Mouse (Mus musculus): ENCODE measurements at regions not wholly inside any gene's neighbourhood (a gene's known extent, or its start where the extent isn't known, plus 50 kb on each side); places are given as distances from the start of the nearest gene placed in this dataset.

DNA sequence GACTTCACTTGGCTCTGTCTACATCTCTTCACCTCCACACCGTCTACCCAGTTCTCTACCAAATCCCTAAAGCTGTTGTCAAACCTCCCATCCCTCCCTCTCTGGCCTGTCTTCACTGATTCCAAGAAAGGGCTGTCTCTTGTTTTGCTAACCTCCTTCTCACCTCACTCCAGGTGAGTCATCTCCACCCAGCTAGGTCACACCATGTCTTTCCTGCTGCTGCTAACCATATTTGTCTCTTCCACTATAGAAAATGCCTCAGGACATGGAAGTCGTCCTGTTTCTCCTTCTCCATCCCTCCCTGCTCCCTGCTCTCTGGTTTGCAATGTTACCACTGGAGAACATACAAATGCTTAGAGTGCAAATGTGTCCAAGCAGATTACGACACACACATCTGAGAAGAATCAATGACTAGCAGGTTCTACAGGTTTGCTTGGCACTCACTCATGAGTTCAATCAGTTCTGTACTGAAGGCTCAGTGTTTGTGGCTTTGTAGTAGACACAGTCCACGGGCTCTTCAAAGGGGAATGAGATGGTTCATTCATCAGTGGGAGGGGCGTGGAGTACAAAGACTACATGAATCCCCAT lies 424.1 kb downstream of the Fgf9 start:
- Histone ChIP-seq H3K4me1 (replicated peaks) (no peaks in the 10 kb centered on the region), H3K36me3 (no peaks in the 10 kb centered on the region), H3K27me3 (replicated peaks) (no peaks in the 10 kb centered on the region), H3K4me2 (no peak overlapping the region), H3K27ac (ENCODE audit: poor library complexity, severe bottlenecking) (no peak overlapping the region), H3K9ac (no peak overlapping the region), H3K9me3 (replicated peaks) (no peaks in the 10 kb centered on the region), H3K4me3 (no peak overlapping the region)
- ATAC-seq (ENCODE audit: insufficient number of reproducible peaks, low FRiP score), result no peak
- 80% methylated on average over 5 of the region's 5 CpGs for WGBS

DNA sequence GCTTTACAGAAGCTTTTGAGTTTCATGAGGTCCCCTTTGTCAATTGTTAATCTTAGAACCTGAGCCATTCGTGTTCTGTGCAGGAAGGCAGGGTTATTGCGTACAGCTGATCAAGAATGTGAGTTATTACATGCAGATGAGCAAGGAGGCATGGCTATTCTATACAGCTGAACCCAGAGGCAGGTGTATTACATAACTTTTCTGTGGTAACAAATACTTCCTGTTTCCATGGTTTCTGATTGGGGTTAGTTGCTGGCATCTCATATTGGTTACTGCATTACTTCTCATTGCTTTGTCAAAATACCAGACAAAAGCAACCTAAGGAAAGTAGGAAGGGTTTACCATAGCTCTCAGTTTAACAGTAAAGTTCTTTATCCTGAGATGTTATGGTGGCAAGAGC lies 421.8 kb downstream of the Fgf9 start:
- H3K27ac ChIP-seq (ENCODE audit: poor library complexity, severe bottlenecking), result no peak overlapping the region
- WGBS, result 83% methylated on average over 2 of the region's 2 CpGs
- no peaks in the 10 kb centered on the region for H3K36me3 ChIP-seq
- H3K9me3 ChIP-seq (replicated peaks), result no peaks in the 10 kb centered on the region
- H3K4me3 ChIP-seq, result no peak overlapping the region
- no peak overlapping the region for H3K4me2 ChIP-seq
- H3K9ac ChIP-seq, result no peak overlapping the region
- H3K27me3 ChIP-seq (replicated peaks), result no peaks in the 10 kb centered on the region
- no peak for ATAC-seq (ENCODE audit: insufficient number of reproducible peaks, low FRiP score)
- no peaks in the 10 kb centered on the region for H3K4me1 ChIP-seq (replicated peaks)

DNA sequence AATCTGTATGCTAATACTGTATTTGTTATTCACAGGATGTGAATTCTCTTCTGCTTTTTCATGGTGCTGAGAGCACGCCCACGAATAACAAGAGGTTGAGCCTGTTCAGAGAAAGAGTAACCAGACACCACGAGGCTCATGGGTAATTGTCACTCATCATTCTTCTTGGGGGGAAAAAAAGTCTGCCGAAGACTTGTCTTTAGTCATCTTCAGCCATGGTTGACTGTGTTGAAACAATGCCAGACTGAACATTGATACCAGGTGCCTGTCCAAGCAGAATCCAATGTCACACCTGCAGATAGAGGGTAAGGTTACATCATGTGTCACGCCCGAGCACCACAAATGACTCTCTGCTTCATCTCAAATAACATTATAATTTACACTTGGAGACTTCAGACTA lies 418.5 kb downstream of the Fgf9 start:
- Histone ChIP-seq H3K4me3 (no peak overlapping the region), H3K4me2 (no peak overlapping the region), H3K9me3 (replicated peaks) (no peaks in the 10 kb centered on the region), H3K27ac (ENCODE audit: poor library complexity, severe bottlenecking) (no peak overlapping the region), H3K36me3 (no peaks in the 10 kb centered on the region), H3K4me1 (replicated peaks) (no peaks in the 10 kb centered on the region), H3K9ac (no peak overlapping the region), H3K27me3 (replicated peaks) (no peaks in the 10 kb centered on the region)
- ATAC-seq (ENCODE audit: insufficient number of reproducible peaks, low FRiP score), result no peak
- WGBS, result 81% methylated on average over 6 of the region's 6 CpGs

DNA sequence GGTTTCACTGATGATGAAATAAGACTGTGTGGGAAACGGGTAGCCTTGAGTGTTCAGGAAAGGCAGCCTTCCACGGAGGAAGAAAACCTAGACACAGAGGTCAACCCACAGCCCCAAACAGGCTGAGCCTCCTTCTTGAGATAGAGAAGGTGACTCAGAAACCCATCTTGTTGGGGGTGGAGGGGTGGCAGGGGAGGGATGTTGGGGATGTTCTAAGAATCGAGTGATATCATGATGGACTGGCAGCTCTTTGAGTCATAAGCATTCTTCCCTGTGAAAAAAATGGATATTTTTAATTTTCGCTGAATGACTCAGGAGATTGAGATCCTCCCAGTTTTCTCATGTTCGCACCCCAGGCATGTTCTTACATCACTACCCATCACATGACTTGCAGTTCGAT lies 417.5 kb downstream of the Fgf9 start:
- no peak for ATAC-seq (ENCODE audit: insufficient number of reproducible peaks, low FRiP score)
- 75% methylated on average over 6 of the region's 6 CpGs for WGBS
- H3K4me1 ChIP-seq (replicated peaks), result no peaks in the 10 kb centered on the region
- H3K36me3 ChIP-seq, result no peaks in the 10 kb centered on the region
- H3K27ac ChIP-seq (ENCODE audit: poor library complexity, severe bottlenecking), result no peak overlapping the region
- no peak overlapping the region for H3K9ac ChIP-seq
- peaks cover 3% of the 10 kb centered on the region; the same call in 1 of the 2 replicates for H3K9me3 ChIP-seq (replicated peaks)
- H3K27me3 ChIP-seq (replicated peaks), result no peaks in the 10 kb centered on the region
- no peak overlapping the region for H3K4me2 ChIP-seq
- no peak overlapping the region for H3K4me3 ChIP-seq

DNA sequence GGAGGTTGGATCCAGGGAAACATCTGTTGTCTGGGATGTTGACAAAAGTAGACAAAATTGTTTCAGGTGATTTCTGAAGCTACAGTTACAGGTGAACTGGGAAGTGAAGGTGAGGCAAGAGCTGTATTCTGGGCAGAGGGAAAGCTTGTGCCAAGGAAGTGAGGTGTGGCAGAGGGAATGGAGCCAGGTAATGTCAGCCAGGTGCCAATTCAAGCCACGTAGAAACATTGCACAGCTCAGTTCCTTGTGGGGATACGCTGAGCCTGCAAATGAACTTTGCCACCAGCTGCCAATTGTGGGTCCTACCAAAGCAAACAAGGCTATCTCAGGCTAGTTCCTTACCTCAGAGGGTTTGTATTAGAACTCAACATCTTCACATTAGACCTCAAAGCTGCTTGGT lies 410.1 kb downstream of the Fgf9 start:
- WGBS, result 92% methylated on average over 2 of the region's 2 CpGs
- H3K27ac ChIP-seq (ENCODE audit: poor library complexity, severe bottlenecking), result no peak overlapping the region
- no peak for ATAC-seq (ENCODE audit: insufficient number of reproducible peaks, low FRiP score)

DNA sequence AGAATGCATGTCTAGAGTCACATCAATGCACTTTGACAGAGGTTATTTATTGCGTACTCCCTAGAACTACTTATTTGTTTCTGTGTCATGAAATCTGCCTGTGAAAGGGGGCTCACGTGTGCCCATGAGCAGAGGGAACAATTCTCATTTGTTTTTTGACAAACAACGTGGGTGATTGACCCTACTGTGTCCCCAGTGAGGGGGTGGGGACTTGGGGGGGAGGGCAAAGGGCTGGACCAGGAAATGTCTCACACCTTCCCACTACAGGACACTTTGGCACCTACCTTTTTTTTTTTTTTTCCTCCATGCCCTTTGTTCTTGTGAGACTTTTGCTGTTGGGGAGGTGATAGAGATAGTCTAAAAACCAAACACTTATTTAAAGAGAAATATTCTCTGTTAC lies 400.3 kb downstream of the Fgf9 start:
- Histone ChIP-seq H3K9ac (no peak overlapping the region), H3K36me3 (no peaks in the 10 kb centered on the region), H3K9me3 (replicated peaks) (no peaks in the 10 kb centered on the region), H3K4me1 (replicated peaks) (0 out of 2 replicates have a peak, but pooled peaks cover 3% of the 10 kb centered on the region), H3K4me3 (no peak overlapping the region), H3K4me2 (no peak overlapping the region), H3K27ac (ENCODE audit: poor library complexity, severe bottlenecking) (no peak overlapping the region), H3K27me3 (replicated peaks) (no peaks in the 10 kb centered on the region)
- 54% methylated on average over 3 of the region's 3 CpGs for WGBS
- no peak for ATAC-seq (ENCODE audit: insufficient number of reproducible peaks, low FRiP score)

More for the DNA sequence above, 410.1 kb downstream of the Fgf9 start:
- H3K9ac ChIP-seq, result no peak overlapping the region
- peaks cover 3% of the 10 kb centered on the region; the same call in 1 of the 2 replicates for H3K9me3 ChIP-seq (replicated peaks)
- H3K4me3 ChIP-seq, result no peak overlapping the region
- H3K4me2 ChIP-seq, result no peak overlapping the region
- H3K36me3 ChIP-seq, result no peaks in the 10 kb centered on the region
- peaks cover 7% of the 10 kb centered on the region; the same call in 1 of the 2 replicates for H3K4me1 ChIP-seq (replicated peaks)
- no peaks in the 10 kb centered on the region for H3K27me3 ChIP-seq (replicated peaks)

DNA sequence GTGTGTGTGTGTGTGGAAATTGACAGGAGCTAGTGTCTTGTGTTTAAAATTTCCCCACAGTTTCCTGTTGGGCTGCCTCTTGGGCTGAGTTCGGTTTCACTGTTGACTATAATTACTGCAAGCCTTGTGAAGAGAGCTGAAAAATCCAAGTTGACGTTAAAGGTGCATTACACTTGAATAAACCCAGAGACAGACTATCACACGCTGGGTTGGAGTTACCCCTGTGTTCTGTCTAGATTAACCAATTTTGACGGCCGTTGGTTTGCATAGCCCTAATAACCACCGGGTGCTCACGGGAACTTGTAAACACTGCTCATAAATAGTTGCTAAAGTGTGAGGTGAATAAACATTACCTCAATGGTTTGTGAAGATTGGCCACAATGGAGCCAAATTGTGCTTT lies 398.1 kb downstream of the Fgf9 start:
- Histone ChIP-seq H3K4me3 (no peak overlapping the region), H3K27me3 (replicated peaks) (no peaks in the 10 kb centered on the region), H3K36me3 (no peaks in the 10 kb centered on the region), H3K4me2 (no peak overlapping the region), H3K4me1 (replicated peaks) (0 out of 2 replicates have a peak, but pooled peaks cover 3% of the 10 kb centered on the region), H3K9me3 (replicated peaks) (no peaks in the 10 kb centered on the region), H3K9ac (no peak overlapping the region), H3K27ac (ENCODE audit: poor library complexity, severe bottlenecking) (no peak overlapping the region)
- 76% methylated on average over 7 of the region's 7 CpGs for WGBS
- no peak for ATAC-seq (ENCODE audit: insufficient number of reproducible peaks, low FRiP score)

DNA sequence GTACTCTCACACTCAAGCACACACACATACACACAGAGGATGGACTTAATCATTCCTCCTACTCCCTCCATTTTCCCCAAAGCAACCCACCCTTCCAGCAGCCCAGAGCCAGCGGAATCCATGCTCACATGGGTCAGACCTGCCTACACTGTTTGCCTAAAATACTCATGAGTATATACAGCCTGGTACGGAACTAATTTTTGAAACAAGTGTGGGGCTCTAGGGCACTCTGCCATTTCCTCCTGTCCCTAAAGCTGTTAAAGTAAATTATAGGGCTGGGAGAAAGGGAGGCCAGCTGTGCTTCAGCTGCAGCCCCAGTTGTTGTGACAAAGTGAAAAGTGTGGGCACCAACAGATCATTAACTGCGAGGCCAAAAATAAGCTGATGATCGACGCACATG lies 397.5 kb downstream of the Fgf9 start:
- Histone ChIP-seq H3K4me1 (replicated peaks) (0 out of 2 replicates have a peak, but pooled peaks cover 3% of the 10 kb centered on the region), H3K9me3 (replicated peaks) (no peaks in the 10 kb centered on the region), H3K36me3 (no peaks in the 10 kb centered on the region), H3K27me3 (replicated peaks) (no peaks in the 10 kb centered on the region), H3K4me2 (no peak overlapping the region), H3K27ac (ENCODE audit: poor library complexity, severe bottlenecking) (no peak overlapping the region), H3K9ac (no peak overlapping the region), H3K4me3 (no peak overlapping the region)
- WGBS, result 83% methylated on average over 5 of the region's 5 CpGs
- no peak for ATAC-seq (ENCODE audit: insufficient number of reproducible peaks, low FRiP score)

DNA sequence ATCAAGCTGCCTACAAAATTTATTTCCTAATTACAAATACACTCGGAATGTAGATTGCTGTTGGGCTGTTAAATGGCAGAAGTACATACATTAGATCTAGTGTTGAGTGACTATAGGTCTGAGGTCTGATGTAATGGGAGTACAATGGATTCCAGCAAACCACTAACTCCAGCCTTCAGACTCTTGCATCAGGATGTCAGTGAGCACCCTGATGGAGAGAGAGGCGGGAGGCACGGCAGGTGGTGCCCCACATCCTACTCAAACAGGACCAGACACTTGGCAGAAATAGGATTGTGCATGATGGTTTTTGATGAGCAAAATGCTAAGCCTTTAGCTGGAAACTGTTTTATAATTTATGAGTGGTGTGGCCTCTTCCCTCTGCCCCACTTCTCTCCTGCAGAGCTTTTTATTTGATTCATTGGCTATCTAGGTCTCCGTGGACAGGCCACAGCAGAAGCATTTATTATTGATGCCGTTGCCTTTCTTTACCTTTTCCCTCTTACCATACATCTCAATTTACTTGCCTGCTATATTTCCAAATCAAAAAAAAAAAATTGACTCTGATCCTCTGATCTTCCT lies 376.5 kb downstream of the Fgf9 start:
- H3K27ac ChIP-seq (ENCODE audit: poor library complexity, severe bottlenecking), result no peak overlapping the region
- no peak for ATAC-seq (ENCODE audit: insufficient number of reproducible peaks, low FRiP score)
- H3K4me1 ChIP-seq (replicated peaks), result no peaks in the 10 kb centered on the region
- no peak overlapping the region for H3K4me2 ChIP-seq
- no peaks in the 10 kb centered on the region for H3K9me3 ChIP-seq (replicated peaks)
- 90% methylated on average over 5 of the region's 5 CpGs for WGBS
- no peak overlapping the region for H3K4me3 ChIP-seq
- no peaks in the 10 kb centered on the region for H3K36me3 ChIP-seq
- no peaks in the 10 kb centered on the region for H3K27me3 ChIP-seq (replicated peaks)
- H3K9ac ChIP-seq, result no peak overlapping the region

DNA sequence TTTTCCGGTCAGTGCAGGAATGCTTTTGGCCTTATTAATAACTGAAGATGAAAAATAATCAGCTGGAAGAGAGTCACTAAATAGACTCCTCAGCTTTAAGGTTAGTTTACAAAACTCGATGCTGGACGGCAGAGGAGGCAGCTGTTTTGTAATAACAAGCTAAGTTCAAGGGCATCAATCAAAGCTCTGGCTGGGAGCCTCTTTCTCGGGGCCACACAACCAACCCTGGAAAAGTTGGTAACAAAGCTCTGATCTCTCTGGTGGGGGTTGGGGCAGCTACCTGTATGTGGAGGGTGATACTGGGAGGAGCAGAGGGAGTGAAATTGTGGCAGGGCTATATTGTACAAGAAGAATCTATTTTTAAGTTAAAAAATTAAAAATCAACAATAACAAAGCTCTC lies 374.1 kb downstream of the Fgf9 start:
- peaks cover 3% of the 10 kb centered on the region; the same call in 1 of the 2 replicates for H3K4me1 ChIP-seq (replicated peaks)
- no peaks in the 10 kb centered on the region for H3K36me3 ChIP-seq
- WGBS, result 70% methylated on average over 4 of the region's 4 CpGs
- no peak for ATAC-seq (ENCODE audit: insufficient number of reproducible peaks, low FRiP score)
- H3K4me3 ChIP-seq, result no peak overlapping the region
- H3K27ac ChIP-seq (ENCODE audit: poor library complexity, severe bottlenecking), result no peak overlapping the region
- H3K4me2 ChIP-seq, result no peak overlapping the region
- no peaks in the 10 kb centered on the region for H3K27me3 ChIP-seq (replicated peaks)
- H3K9me3 ChIP-seq (replicated peaks), result no peaks in the 10 kb centered on the region
- no peak overlapping the region for H3K9ac ChIP-seq

DNA sequence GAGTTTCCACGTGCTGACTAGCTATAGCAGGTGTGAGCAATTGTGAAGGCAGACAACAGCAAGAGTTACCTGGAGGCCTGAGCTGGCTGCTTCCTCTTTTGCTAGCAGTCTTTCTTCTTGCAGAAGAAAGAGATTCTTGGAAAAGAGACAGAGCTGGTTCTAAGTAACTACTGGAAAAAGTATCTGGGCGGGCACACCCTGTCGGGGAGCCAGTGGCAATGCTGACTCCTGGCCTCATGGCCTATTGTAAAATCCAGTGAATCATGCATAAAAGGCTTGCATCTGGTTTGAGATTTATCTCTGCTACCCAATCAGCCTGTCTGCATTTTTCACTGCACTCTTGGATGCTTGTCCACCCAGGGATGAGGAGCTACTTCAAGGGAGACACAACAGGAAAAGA lies 372.2 kb downstream of the Fgf9 start:
- WGBS, result 91% methylated on average over 3 of the region's 3 CpGs
- no peak overlapping the region for H3K27ac ChIP-seq (ENCODE audit: poor library complexity, severe bottlenecking)

DNA sequence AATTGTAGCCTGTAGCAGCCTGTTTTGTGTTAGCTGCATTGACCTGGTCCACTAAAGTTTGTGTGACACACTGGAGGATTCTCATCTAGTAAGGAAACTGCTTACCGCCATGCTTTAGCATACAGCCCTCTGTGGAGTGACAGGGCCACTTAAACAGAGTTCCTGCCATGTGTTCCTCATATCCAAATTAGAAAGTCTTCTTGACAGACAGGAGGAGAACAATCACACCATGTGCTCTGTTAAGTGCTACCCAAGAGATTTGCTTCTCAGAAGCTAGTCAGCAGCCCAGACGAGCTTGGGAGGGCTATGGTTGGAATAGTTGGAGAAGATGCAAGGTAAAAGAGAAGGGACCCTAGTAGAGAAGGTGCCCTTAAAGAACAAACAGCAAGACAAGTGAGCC lies 369.6 kb downstream of the Fgf9 start:
- Histone ChIP-seq H3K9ac (no peak overlapping the region), H3K27ac (ENCODE audit: poor library complexity, severe bottlenecking) (no peak overlapping the region), H3K4me3 (no peak overlapping the region), H3K4me2 (no peak overlapping the region), H3K9me3 (replicated peaks) (no peaks in the 10 kb centered on the region), H3K36me3 (no peaks in the 10 kb centered on the region), H3K27me3 (replicated peaks) (no peaks in the 10 kb centered on the region; the same call in 1 of the 2 replicates), H3K4me1 (replicated peaks) (peaks cover 3% of the 10 kb centered on the region; the same call in 1 of the 2 replicates)
- WGBS, result 48% methylated on average over 2 of the region's 2 CpGs
- ATAC-seq (ENCODE audit: insufficient number of reproducible peaks, low FRiP score), result no peak

More for the DNA sequence above, 372.2 kb downstream of the Fgf9 start:
- no peak overlapping the region for H3K4me3 ChIP-seq
- no peak overlapping the region for H3K9ac ChIP-seq
- H3K27me3 ChIP-seq (replicated peaks), result no peaks in the 10 kb centered on the region; the same call in 1 of the 2 replicates
- no peaks in the 10 kb centered on the region for H3K36me3 ChIP-seq
- no peak for ATAC-seq (ENCODE audit: insufficient number of reproducible peaks, low FRiP score)
- no peak overlapping the region for H3K4me2 ChIP-seq
- peaks cover 3% of the 10 kb centered on the region; the same call in 1 of the 2 replicates for H3K4me1 ChIP-seq (replicated peaks)
- H3K9me3 ChIP-seq (replicated peaks), result no peaks in the 10 kb centered on the region

Data from heart, embryonic 12.5 days (tissue).